Mouse (Mus musculus) ES-E14 (cell line): ENCODE measurements around the gene Umodl1.

Experiments used
- CHD2 ChIP-seq: IDR thresholded peaks from 2 replicates; pipeline ENCODE4 v1.6.1; 2014; ENCODE audit warnings: mild to moderate bottlenecking, low read depth, low read length, inconsistent platforms
- HCFC1 ChIP-seq: IDR thresholded peaks from 2 replicates; pipeline ENCODE4 v1.6.1; 2012; ENCODE audit warnings: low read length, inconsistent platforms, borderline replicate concordance; ENCODE audit not compliant: insufficient read depth
- ZC3H11A ChIP-seq: IDR thresholded peaks from 2 replicates; pipeline ENCODE4 v1.6.1; 2012; ENCODE audit warnings: low read depth, mild to moderate bottlenecking, inconsistent platforms, low read length, borderline replicate concordance
- ZNF384 ChIP-seq: IDR thresholded peaks from 2 replicates; pipeline ENCODE4 v1.6.1; 2012; ENCODE audit warnings: low read depth, low read length, inconsistent platforms

DNA sequence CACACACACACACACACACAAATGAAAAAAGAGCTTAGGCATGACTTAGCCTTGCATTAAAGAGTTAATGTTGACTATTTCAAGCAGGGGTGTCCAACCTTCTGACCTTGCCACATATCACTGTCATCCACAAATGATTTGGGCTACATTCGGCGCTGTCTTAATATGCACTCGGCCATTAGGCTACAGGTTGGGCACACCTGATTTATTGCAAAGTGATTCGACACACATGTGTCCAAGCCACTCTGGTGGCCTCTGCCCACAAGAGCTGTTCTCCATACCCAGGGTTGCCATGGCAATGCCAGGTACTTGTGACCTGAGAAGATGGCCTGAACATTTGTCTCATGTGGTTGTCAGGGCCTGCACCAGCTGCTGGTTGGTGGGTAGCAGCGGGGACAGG lies 21.6 kb upstream of the Umodl1 start:
- no peak for TF ChIP-seq CHD2
- TF ChIP-seq ZNF384, result no peak
- TF ChIP-seq HCFC1, result no peak
- no peak for TF ChIP-seq ZC3H11A
